Comparison of ENCODE assay signal across 17 mouse cellular contexts in the genomic region with DNA sequence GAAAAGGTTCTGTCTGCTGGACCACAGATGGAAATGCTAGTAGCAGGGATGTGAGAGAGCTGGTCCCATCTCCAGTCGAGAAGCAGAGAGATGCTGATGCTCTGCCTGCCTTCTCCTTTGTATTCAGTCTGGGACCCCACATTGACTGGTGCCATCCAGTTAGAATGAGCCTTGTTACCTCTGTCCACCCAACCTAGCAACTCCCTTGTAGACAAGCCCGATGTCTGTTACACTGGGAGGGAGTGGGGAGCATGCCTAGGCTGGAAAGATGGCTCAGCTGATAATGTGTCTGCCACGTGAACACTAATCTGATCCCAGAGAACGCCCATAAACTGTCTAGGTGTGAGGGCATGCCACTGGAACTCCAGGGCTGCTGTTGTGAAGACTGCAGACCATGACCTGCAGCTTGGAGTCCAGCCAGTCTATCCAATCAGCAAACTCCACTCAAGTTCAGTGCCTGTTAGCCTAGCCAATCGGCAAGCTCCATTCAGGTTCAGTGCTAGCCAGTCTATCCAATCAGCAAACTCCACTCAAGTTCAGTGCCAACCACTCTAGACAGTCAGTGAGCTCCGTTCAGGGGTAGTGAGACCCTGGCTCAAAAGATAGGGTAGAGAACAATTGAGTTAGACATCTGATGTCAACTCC. TPM values are rescaled to one million over a fixed set of nuclear protein-coding genes. Genes with fewer than 3 reads are reported as not detected.
DNase-seq lines count a peak whose midpoint lies in the region; ATAC-seq and TF ChIP-seq lines count a peak whose summit lies in the region.
"Had no signal": no experiment of that assay in that cellular context is flagged by ENCODE, and none has a peak within 500 bp of the region (broad histone marks: within the 10 kb centered on the region; RNA-seq: fewer than 3 reads in every experiment).

No protein-coding gene starts in this region.

- no peak for DNase-seq in heart, embryonic 10.5 days (ENCODE audit: low spot score)
- no peak for DNase-seq in heart, adult 18-20 months
- DNase-seq in liver, postnatal 0 days, result no peak
- peak; percentile 76 for DNase-seq in MEL (ENCODE audit: low read depth, low spot score)
- no peak for DNase-seq in layer of hippocampus, adult 2 months (ENCODE audit: low spot score in 2 of 2)

- no peak for TF ChIP-seq RAD21 in MEL (IDR thresholded peaks at IDR 0.05; ENCODE audit: low read depth, low read length)

- TF ChIP-seq POLR2A in MEL (IDR thresholded peaks at IDR 0.05; ENCODE audit: control insufficient read depth in 1 of 2, insufficient read depth in 1 of 2, low read depth in 1 of 2, low read length in 2 of 2, poor library complexity in 1 of 2), result no peak
- no peak for TF ChIP-seq POLR2A in myocyte (IDR thresholded peaks at IDR 0.05; ENCODE audit: insufficient read length, low read depth)

- H3K4me3 ChIP-seq in heart, embryonic 10.5 days, result no peak overlapping the region
- H3K4me3 ChIP-seq in liver, embryonic 12.5 days, result no peak overlapping the region
- no peak overlapping the region for H3K4me3 ChIP-seq in liver, postnatal 0 days (ENCODE audit: low read depth, low read length)
- H3K4me3 ChIP-seq in MEL (ENCODE audit: control insufficient read depth in 1 of 2, insufficient read depth in 1 of 2, low read depth in 2 of 2, low read length in 2 of 2) (no peak overlapping the region), myocyte (no peak overlapping the region)
- no peak overlapping the region for H3K4me3 ChIP-seq in layer of hippocampus, adult 2 months
- H3K4me3 ChIP-seq: embryonic facial prominence, embryonic 15.5 days; hindbrain, embryonic 13.5 days; left cerebral cortex, adult 2 months; midbrain, embryonic 12.5 days had no signal

- no peaks in the 10 kb centered on the region for H3K27me3 ChIP-seq in heart, embryonic 10.5 days (ENCODE audit: insufficient read depth, poor library complexity, severe bottlenecking)
- H3K27me3 ChIP-seq in liver, embryonic 12.5 days (replicated peaks), result no peaks in the 10 kb centered on the region
- no peaks in the 10 kb centered on the region for H3K27me3 ChIP-seq in liver, postnatal 0 days (ENCODE audit: insufficient read depth, low read length)
- H3K27me3 ChIP-seq in MEL (ENCODE audit: control insufficient read depth in 1 of 2, insufficient read depth in 2 of 2, low read length in 2 of 2) (peaks cover 0 to 8% of the 10 kb centered on the region in 2 experiments; a peak in 1 of 4 replicates), myocyte (ENCODE audit: control insufficient read depth, insufficient read depth, insufficient read length) (no peaks in the 10 kb centered on the region)
- H3K27me3 ChIP-seq: embryonic facial prominence, embryonic 15.5 days; hindbrain, embryonic 13.5 days had no signal

- H3K4me1 ChIP-seq in heart, embryonic 10.5 days, result peaks cover 8% of the 10 kb centered on the region
- 0 out of 2 replicates have a peak, but pooled peaks cover 5% of the 10 kb centered on the region for H3K4me1 ChIP-seq in liver, embryonic 12.5 days
- no peaks in the 10 kb centered on the region for H3K4me1 ChIP-seq in liver, postnatal 0 days (ENCODE audit: insufficient read depth)
- H3K4me1 ChIP-seq in MEL (ENCODE audit: control insufficient read depth in 1 of 2, insufficient read depth in 2 of 2, low read length in 2 of 2), result peaks cover 0 to 22% of the 10 kb centered on the region in 2 experiments; a peak in 3 of 4 replicates
- H3K4me1 ChIP-seq: midbrain, embryonic 12.5 days had no signal

- 79% methylated on average over 6 of the region's 6 CpGs for WGBS in heart, embryonic 10.5 days
- 57% methylated on average over 6 of the region's 6 CpGs for WGBS in liver, embryonic 12.5 days (ENCODE audit: insufficient replicate concordance)
- WGBS in liver, postnatal 0 days (ENCODE audit: insufficient replicate concordance), result 66% methylated on average over 6 of the region's 6 CpGs

- ATAC-seq in liver, embryonic 12.5 days, result 0 out of 2 replicates have a peak, but pooled peaks have one; percentile 10
- ATAC-seq in liver, postnatal 0 days, result no peak
- no peak for ATAC-seq in frontal cortex, adult (ENCODE audit: low TSS enrichment)

- no peak overlapping the region for H3ac ChIP-seq in myocyte (ENCODE audit: control insufficient read depth, insufficient read length)

- no peaks in the 10 kb centered on the region for H3K9me3 ChIP-seq in heart, embryonic 10.5 days
- no peaks in the 10 kb centered on the region for H3K9me3 ChIP-seq in liver, embryonic 12.5 days (replicated peaks)
- H3K9me3 ChIP-seq in liver, postnatal 0 days (ENCODE audit: low read length), result no peaks in the 10 kb centered on the region
- no peaks in the 10 kb centered on the region for H3K9me3 ChIP-seq in MEL (replicated peaks; ENCODE audit: insufficient read depth, low read length)
- H3K9me3 ChIP-seq: embryonic facial prominence, embryonic 15.5 days; hindbrain, embryonic 13.5 days; midbrain, embryonic 12.5 days had no signal

- 0 out of 2 replicates have a peak overlapping the region, but pooled peaks have one; percentile 3 for H3K27ac ChIP-seq in heart, embryonic 10.5 days
- H3K27ac ChIP-seq in liver, embryonic 12.5 days, result no peak overlapping the region
- no peak overlapping the region for H3K27ac ChIP-seq in liver, postnatal 0 days (ENCODE audit: low read depth)
- H3K27ac ChIP-seq in MEL (ENCODE audit: control insufficient read depth, low read depth, low read length), result no peak overlapping the region
- no peak overlapping the region for H3K27ac ChIP-seq in layer of hippocampus, adult 2 months
- H3K27ac ChIP-seq: embryonic facial prominence, embryonic 15.5 days; hindbrain, embryonic 13.5 days; left cerebral cortex, adult 2 months; liver, embryonic 14.5 days; midbrain, embryonic 12.5 days had no signal

- H3K4me2 ChIP-seq in liver, embryonic 12.5 days, result no peak overlapping the region
- no peak overlapping the region for H3K4me2 ChIP-seq in liver, postnatal 0 days (ENCODE audit: low read depth, low read length)
- H3K4me2 ChIP-seq in myocyte (ENCODE audit: low read depth), result peak overlapping the region; percentile 57
- H3K4me2 ChIP-seq: embryonic facial prominence, embryonic 15.5 days; hindbrain, embryonic 13.5 days; midbrain, embryonic 12.5 days had no signal

- H3K79me2 ChIP-seq in MEL (ENCODE audit: control insufficient read depth, insufficient read depth, low read length, poor library complexity) (no peaks in the 10 kb centered on the region), myocyte (ENCODE audit: control insufficient read depth, insufficient read depth) (no peaks in the 10 kb centered on the region)

- H3K9ac ChIP-seq in liver, embryonic 12.5 days, result no peak overlapping the region
- no peak overlapping the region for H3K9ac ChIP-seq in liver, postnatal 0 days (replicated peaks)
- no peak overlapping the region for H3K9ac ChIP-seq in MEL (ENCODE audit: control insufficient read depth, low read depth, low read length, poor library complexity, severe bottlenecking)
- H3K9ac ChIP-seq: embryonic facial prominence, embryonic 15.5 days; hindbrain, embryonic 13.5 days; liver, embryonic 14.5 days; midbrain, embryonic 12.5 days had no signal

- peaks cover 17% of the 10 kb centered on the region; the same call in 1 of the 2 replicates for H3K36me3 ChIP-seq in heart, embryonic 10.5 days
- peaks cover 24% of the 10 kb centered on the region for H3K36me3 ChIP-seq in liver, embryonic 12.5 days
- H3K36me3 ChIP-seq in liver, postnatal 0 days (replicated peaks; ENCODE audit: insufficient read depth, low read length), result peaks cover 15% of the 10 kb centered on the region
- H3K36me3 ChIP-seq in MEL (ENCODE audit: control insufficient read depth in 1 of 2, insufficient read depth in 2 of 2, low read length in 2 of 2), result peaks cover 0 to 6% of the 10 kb centered on the region in 2 experiments; a peak in 3 of 4 replicates
- no peaks in the 10 kb centered on the region for H3K36me3 ChIP-seq in myocyte (ENCODE audit: control insufficient read depth, insufficient read depth)
- H3K36me3 ChIP-seq: hindbrain, embryonic 13.5 days; midbrain, embryonic 12.5 days had no signal

- TF ChIP-seq EP300 in liver, postnatal 0 days (IDR thresholded peaks at IDR 0.05; ENCODE audit: low read depth), result no peak
- no peak for TF ChIP-seq EP300 in MEL (IDR thresholded peaks at IDR 0.05; ENCODE audit: low read depth in 1 of 2, low read length in 2 of 2)

- TF ChIP-seq CTCF in liver, postnatal 0 days (IDR thresholded peaks at IDR 0.05; ENCODE audit: low read depth), result no peak
- TF ChIP-seq CTCF in MEL (IDR thresholded peaks at IDR 0.05 in 2 of 3, conservative IDR thresholded peaks at IDR 0.05 in 1 of 3; ENCODE audit: control insufficient read depth in 1 of 3, insufficient read depth in 1 of 3, low read depth in 2 of 3, low read length in 3 of 3, poor library complexity in 1 of 3, severe bottlenecking in 1 of 3), result no peak
- TF ChIP-seq CTCF in layer of hippocampus, adult 2 months (conservative IDR thresholded peaks at IDR 0.05), result no peak

TF ChIP-seq in MEL, 35 proteins besides CTCF, POLR2A, EP300 and RAD21 (continues in another document):
- peak; percentile 47; the same call in 1 of the 2 replicates for TF ChIP-seq MAX (IDR thresholded peaks at IDR 0.05; ENCODE audit: low read length)
- peak; percentile 30; the same call in 1 of the 2 replicates for TF ChIP-seq SIN3A (IDR thresholded peaks at IDR 0.05; ENCODE audit: low read length)

TF ChIP-seq in myocyte, 11 proteins besides CTCF, POLR2A, EP300 and RAD21 (continues in another document):
- TF ChIP-seq CEBPB (IDR thresholded peaks at IDR 0.05; ENCODE audit: insufficient read depth, poor library complexity, severe bottlenecking) (no peak), MYOD1 (IDR thresholded peaks at IDR 0.05; ENCODE audit: control insufficient read depth in 1 of 3, insufficient read length in 2 of 3, low read depth in 2 of 3) (no peak), REST (IDR thresholded peaks at IDR 0.05; ENCODE audit: insufficient read depth, insufficient read length) (no peak)

RNA-seq across cellular contexts. Expression of gene 4930402F06Rik, which starts 1.3 kb away (rescaled TPM):
- not detected in 2 replicates for polyA plus RNA-seq in heart, embryonic 10.5 days (2016; fragmentation: Nextera tagmentation; extraction: Ambion mirVana)
- total RNA-seq in heart, adult 18-20 months (2021), result not detected
- not detected in 2 replicates for polyA plus RNA-seq in liver, embryonic 12.5 days (2016; fragmentation: Nextera tagmentation; extraction: Ambion mirVana)
- polyA plus RNA-seq in liver, postnatal 0 days (2015; fragmentation: Nextera tagmentation; extraction: Ambion mirVana), result not detected in 2 replicates
- not detected in 2 replicates for total RNA-seq in MEL (2012; rRNA removed)
- polyA plus RNA-seq in MEL (2012; ENCODE audit: insufficient read depth in 1 of 2, insufficient read length in 2 of 2, low read depth in 1 of 2, low replicate concordance in 2 of 2, missing spikeins in 1 of 2) (not detected), myocyte (2012; fragmentation: generic; extraction: Trizol) (not detected)
- total RNA-seq in layer of hippocampus, adult 2 months (2021), result not detected
- total RNA-seq: adrenal gland, postnatal 4 days; left cerebral cortex, adult 2 months; neutrophil, adult 5-6 weeks had no signal
- polyA plus RNA-seq: embryonic facial prominence, embryonic 15.5 days; frontal cortex, adult 2 months; hindbrain, embryonic 13.5 days; liver, embryonic 14.5 days; midbrain, embryonic 12.5 days; stomach, embryonic 14.5 days had no signal

RNA-seq across cellular contexts. Expression of gene 4930568D16Rik, which starts 30.8 kb away (rescaled TPM):
- polyA plus RNA-seq in heart, embryonic 10.5 days (2016; fragmentation: Nextera tagmentation; extraction: Ambion mirVana), result not detected in 2 replicates
- total RNA-seq in heart, adult 18-20 months (2021), result not detected
- not detected in 2 replicates for polyA plus RNA-seq in liver, embryonic 12.5 days (2016; fragmentation: Nextera tagmentation; extraction: Ambion mirVana)
- polyA plus RNA-seq in liver, postnatal 0 days (2015; fragmentation: Nextera tagmentation; extraction: Ambion mirVana), result not detected in 2 replicates
- not detected in 2 replicates for total RNA-seq in MEL (2012; rRNA removed)
- polyA plus RNA-seq in MEL (2012; ENCODE audit: insufficient read depth in 1 of 2, insufficient read length in 2 of 2, low read depth in 1 of 2, low replicate concordance in 2 of 2, missing spikeins in 1 of 2) (not detected), myocyte (2012; fragmentation: generic; extraction: Trizol) (not detected)
- not detected for total RNA-seq in layer of hippocampus, adult 2 months (2021)
- total RNA-seq: adrenal gland, postnatal 4 days; left cerebral cortex, adult 2 months; neutrophil, adult 5-6 weeks had no signal
- polyA plus RNA-seq: embryonic facial prominence, embryonic 15.5 days; frontal cortex, adult 2 months; hindbrain, embryonic 13.5 days; liver, embryonic 14.5 days; midbrain, embryonic 12.5 days; stomach, embryonic 14.5 days had no signal
